Mouse (Mus musculus) cerebellum, adult 2 months (tissue): ENCODE measurements around the gene Btbd16. TPM values are rescaled to one million over a fixed set of nuclear protein-coding genes. Genes with fewer than 3 reads are reported as not detected.
A peak's percentile ranks its signal among the peaks of the same experiment; 100 is the strongest.

ENCODE experiments used
- DNase-seq, 2 experiments: peaks; one replicate each; pipeline ENCODE4 v3.0.0; 2021
- H3K27ac ChIP-seq: fragments of 200-500 bp; 2 replicates; pipeline ENCODE4 v1.5.1; 2012; ENCODE audit warnings: low read length, control low read depth, inconsistent platforms; ENCODE audit not compliant: insufficient read depth
- H3K27me3 ChIP-seq: fragments of 200-500 bp; 2 replicates; pipeline ENCODE4 v1.6.1; 2012; ENCODE audit warnings: inconsistent platforms, mild to moderate bottlenecking, low read length, moderate library complexity; ENCODE audit not compliant: control insufficient read depth, insufficient read depth
- H3K4me1 ChIP-seq: fragments of 200-500 bp; 2 replicates; pipeline ENCODE4 v1.6.1; 2011; ENCODE audit warnings: low read length; ENCODE audit not compliant: control insufficient read depth, insufficient read depth
- H3K4me3 ChIP-seq: fragments of 200-500 bp; replicated peaks from 2 replicates; pipeline ENCODE3; 2011; ENCODE audit warnings: mild to moderate bottlenecking, low read depth, low read length, control low read depth; ENCODE audit not compliant: insufficient read depth
- CTCF ChIP-seq: fragments of 200-500 bp; IDR thresholded peaks from 2 replicates; pipeline ENCODE4 v1.5.1; 2011; ENCODE audit warnings: low read depth, mild to moderate bottlenecking, control low read depth, low read length, moderate library complexity, borderline replicate concordance; ENCODE audit not compliant: insufficient read depth
- POLR2A ChIP-seq: fragments of 200-500 bp; IDR thresholded peaks from 2 replicates; pipeline ENCODE4 v1.6.1; 2011; ENCODE audit warnings: low read length, control low read depth, borderline replicate concordance; ENCODE audit not compliant: insufficient read depth
- WGBS: fragments of 180-500 bp; shearing (Covaris S2); methylation state at CpG from one replicate; pipeline ENCODE4 v1.1.7; 2018; 5-methylcytosine and 5-hydroxymethylcytosine counted together
- polyA plus RNA-seq: library from polyadenylated mRNA; depleted of rRNA; stranded (reverse); fragments of >200 nt; gene quantifications from 2 replicates; pipeline ENCODE4 v1.2.3, GENCODE M21; 2012

Btbd16 gene
- polyA plus RNA-seq, 1 experiment, result 0.47 TPM

- Histone ChIP-seq H3K27ac (peak overlapping the region; percentile 78), H3K4me1 (peaks cover 29% of the 10 kb centered on the region), H3K27me3 (no peaks in the 10 kb centered on the region), H3K4me3 (peak overlapping the region; percentile 31)
- WGBS, result 3% methylated on average over 12 of the region's 12 CpGs
- TF ChIP-seq CTCF (no peak), POLR2A (peak; percentile 7; the same call in 1 of the 2 replicates)
- DNase-seq, result peak; percentile 87
These were observed 64.2 kb downstream of the Btbd16 start for GRCm38 (mm10) chr7:130837941-130838657.

GRCm38 (mm10) chr7:130838658-130839025 is 64.8 kb downstream of the Btbd16 start:
- Histone ChIP-seq H3K4me3 (no peak overlapping the region), H3K27me3 (no peaks in the 10 kb centered on the region), H3K4me1 (peaks cover 29% of the 10 kb centered on the region), H3K27ac (peak overlapping the region; percentile 78; the same call in 1 of the 2 replicates)
- WGBS, result 28% methylated on average over 3 of the region's 3 CpGs
- no peak for DNase-seq
- TF ChIP-seq POLR2A (no peak), CTCF (no peak)

- no peaks in the 10 kb centered on the region for H3K27me3 ChIP-seq
- no peak for DNase-seq
- no peak overlapping the region for H3K4me3 ChIP-seq
- 96% methylated on average over 12 of the region's 12 CpGs for WGBS
- H3K27ac ChIP-seq, result no peak overlapping the region
- TF ChIP-seq POLR2A (no peak), CTCF (no peak)
- peaks cover 29% of the 10 kb centered on the region for H3K4me1 ChIP-seq
These were observed 65.7 kb downstream of the Btbd16 start for GRCm38 (mm10) chr7:130839380-130840100.

- 90% methylated on average over 17 of the region's 17 CpGs for WGBS
- H3K4me3 ChIP-seq, result no peak overlapping the region
- H3K27ac ChIP-seq, result no peak overlapping the region
- H3K27me3 ChIP-seq, result no peaks in the 10 kb centered on the region
- DNase-seq, result no peak
- no peaks in the 10 kb centered on the region for H3K4me1 ChIP-seq
- no peak for TF ChIP-seq CTCF
- TF ChIP-seq POLR2A, result no peak
These were observed 73.4 kb downstream of the Btbd16 start for GRCm38 (mm10) chr7:130847164-130847718.

GRCm38 (mm10) chr7:130854684-130855292 is 80.9 kb downstream of the Btbd16 start:
- Histone ChIP-seq H3K27ac (no peak overlapping the region), H3K4me1 (peaks cover 13% of the 10 kb centered on the region), H3K4me3 (no peak overlapping the region), H3K27me3 (no peaks in the 10 kb centered on the region)
- 90% methylated on average over 4 of the region's 4 CpGs for WGBS
- no peak for DNase-seq
- TF ChIP-seq CTCF (no peak), POLR2A (no peak)

GRCm38 (mm10) chr7:130855681-130856080 is 81.8 kb downstream of the Btbd16 start:
- Histone ChIP-seq H3K4me3 (no peak overlapping the region), H3K4me1 (peaks cover 16% of the 10 kb centered on the region), H3K27me3 (no peaks in the 10 kb centered on the region), H3K27ac (peak overlapping the region; percentile 31; the same call in 1 of the 2 replicates)
- DNase-seq, result peak; percentile 74 to 81
- WGBS, result 3% methylated on average over 3 of the region's 3 CpGs
- TF ChIP-seq CTCF (no peak), POLR2A (no peak)

- no peak for TF ChIP-seq POLR2A
- TF ChIP-seq CTCF, result no peak
- H3K27ac ChIP-seq, result no peak overlapping the region
- H3K4me1 ChIP-seq, result peaks cover 16% of the 10 kb centered on the region
- H3K27me3 ChIP-seq, result no peaks in the 10 kb centered on the region
- no peak overlapping the region for H3K4me3 ChIP-seq
- DNase-seq, result no peak
- 76% methylated on average over 6 of the region's 6 CpGs for WGBS
These were observed 84.1 kb downstream of the Btbd16 start for GRCm38 (mm10) chr7:130857973-130858372.

- no peak for DNase-seq
- H3K4me3 ChIP-seq, result no peak overlapping the region
- peaks cover 15% of the 10 kb centered on the region for H3K4me1 ChIP-seq
- 56% methylated on average over 5 of the region's 5 CpGs for WGBS
- no peak overlapping the region for H3K27ac ChIP-seq
- no peaks in the 10 kb centered on the region for H3K27me3 ChIP-seq
- no peak for TF ChIP-seq POLR2A
- TF ChIP-seq CTCF, result no peak
These were observed 86.1 kb downstream of the Btbd16 start for GRCm38 (mm10) chr7:130859926-130860325.
